Mouse (Mus musculus) monocyte, adult 2 months (primary cell): ENCODE measurements around the gene Cdc25a.
A peak's percentile ranks its signal among the peaks of the same experiment; 100 is the strongest.

Experiments used
- DNase-seq, 2 experiments: peaks; one replicate each; pipeline ENCODE4 v3.0.0; 2022; ENCODE audit warnings: low spot score in 2 of 2, low read depth in 1 of 2

Cdc25a gene

DNA sequence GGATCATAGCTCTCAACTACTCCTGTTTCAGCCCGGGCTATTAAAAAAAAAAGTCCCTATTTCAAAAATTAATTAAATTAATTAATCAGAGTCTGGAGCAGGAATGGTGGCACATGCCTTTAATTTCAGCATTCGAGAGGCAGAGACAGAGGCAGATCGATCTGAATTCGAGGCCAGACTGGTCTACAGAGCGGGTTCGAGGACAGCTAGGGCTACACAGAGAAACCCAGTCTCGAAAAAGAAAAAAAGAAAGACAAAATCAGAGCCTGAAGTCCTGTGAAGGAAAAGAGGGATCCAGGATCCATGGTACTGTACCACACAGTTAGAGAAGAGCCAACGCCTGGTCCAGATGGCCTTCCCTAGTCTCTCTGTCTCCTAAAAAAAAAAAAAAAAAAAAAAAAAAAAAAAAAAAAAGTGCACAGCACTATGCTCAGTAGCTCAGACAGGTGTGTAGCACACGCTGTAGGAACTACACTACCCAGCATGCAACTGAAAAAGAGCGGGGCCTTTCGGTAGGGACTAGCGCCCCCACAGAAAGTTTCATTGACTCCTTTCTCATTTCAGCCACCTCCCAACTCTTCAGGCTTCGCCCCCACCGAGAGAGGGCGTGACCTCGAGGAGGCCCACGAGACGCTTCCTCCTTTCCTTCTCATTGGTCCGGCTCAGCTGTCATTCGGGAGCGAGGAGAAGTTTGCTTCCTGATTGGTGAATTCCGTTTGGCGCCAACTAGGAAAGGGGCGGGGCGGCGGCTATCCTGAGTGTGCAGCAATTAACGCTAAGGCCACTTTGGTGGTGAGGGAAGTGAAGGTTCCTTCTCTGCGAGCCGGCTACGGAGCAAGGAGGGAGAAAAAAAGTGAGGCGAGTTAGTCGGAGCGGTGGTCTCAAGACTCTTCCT is at the start of gene Cdc25a:
Gene Cdc25a (plus strand): TSS at position 783 of the 895 bp plus-strand sequence.
- DNase-seq: peak; percentile 94 to 96

DNA sequence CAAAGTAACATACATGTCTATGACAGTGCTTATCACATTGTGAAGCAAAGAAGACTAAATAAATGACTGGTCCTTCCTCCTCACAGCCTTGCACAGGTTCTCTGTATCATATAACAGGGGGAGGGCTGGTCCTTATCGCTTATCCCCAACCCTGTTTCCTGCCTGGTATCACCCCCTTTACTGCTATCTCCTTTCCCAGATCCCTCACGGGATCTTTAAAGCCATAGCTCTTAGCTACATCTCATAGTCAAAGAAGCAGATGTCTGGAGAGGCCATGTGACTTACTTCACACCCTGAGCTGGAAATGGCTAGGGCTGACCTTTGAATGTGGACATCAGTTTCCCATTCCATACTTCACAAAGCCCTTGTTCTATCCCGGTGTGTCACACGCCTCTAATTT is 49.6 kb upstream of the Cdc25a start:
- no peak for DNase-seq

DNA sequence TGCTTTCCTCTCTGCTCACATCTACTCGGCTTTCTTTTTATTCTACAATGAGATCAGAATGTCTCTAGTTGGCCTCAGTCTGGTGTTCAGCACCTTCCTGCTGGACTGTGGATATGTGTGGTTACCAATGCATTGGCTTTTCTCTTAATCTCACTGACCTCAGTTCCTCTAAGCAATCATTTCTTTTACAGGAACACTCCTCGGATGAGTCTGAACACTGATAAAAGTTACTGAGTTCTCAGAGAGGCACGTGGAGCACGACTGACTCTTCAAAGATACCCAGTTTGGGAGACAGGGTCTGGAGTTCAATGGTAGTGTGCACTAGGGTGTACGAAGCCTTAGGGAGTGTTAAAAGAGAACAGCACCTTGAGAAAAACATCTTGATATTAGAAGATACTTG is 49.2 kb upstream of the Cdc25a start:
- DNase-seq: no peak

DNA sequence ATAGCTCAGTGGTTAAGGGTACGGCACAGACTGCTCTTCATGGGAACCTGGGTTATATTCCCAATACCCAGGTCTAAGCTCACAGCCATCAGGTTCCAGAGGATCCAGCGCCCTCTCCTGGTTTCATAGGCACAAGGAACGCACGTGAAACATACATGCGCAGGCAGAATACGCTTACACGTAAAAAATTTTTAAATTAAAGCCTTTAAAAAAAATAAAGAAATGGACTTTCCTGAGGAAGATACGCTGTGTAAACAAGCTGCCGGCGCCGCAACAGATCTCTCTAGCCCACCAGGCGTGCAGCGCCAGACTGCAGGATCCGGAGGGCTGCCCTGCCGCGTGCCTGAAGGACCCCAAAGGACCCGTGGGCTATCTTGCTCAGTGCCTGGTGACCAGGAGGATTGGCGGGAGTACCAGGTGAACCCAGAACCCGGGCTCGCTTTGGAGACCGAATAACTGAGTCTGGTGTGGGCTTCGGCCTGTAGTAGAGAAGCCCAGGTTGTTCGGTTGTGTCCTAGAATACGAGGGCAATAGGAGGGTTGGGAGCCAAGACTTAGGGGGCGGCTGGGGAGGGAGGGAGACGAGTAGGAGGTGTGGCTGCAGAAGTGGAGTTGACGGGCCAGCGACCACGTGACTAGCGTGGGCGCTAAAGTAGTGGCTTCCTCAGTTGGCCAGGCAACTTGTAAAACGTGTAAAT is 42.8 kb upstream of the Cdc25a start, which contains the start of gene Nme6:
Gene Nme6 (plus strand): TSS at position 359 of the 697 bp plus-strand sequence.
- DNase-seq: peak; percentile 35 to 60

DNA sequence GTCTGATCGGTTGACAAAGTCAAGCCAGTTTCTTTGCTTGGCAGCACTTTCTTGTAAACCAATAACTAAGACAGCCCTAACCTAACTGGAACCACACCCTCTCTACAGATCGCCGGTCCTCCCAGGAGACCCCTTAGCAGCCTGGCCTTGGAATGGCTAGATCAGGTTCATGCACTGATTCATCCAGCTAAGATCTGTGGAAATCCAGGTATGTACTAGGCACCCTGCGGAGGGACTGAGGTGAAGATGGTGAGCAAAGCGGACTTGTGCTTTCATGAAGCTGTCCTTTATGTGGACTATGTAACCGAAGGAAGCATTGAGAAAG is 42.3 kb upstream of the Cdc25a start:
- no peak for DNase-seq

DNA sequence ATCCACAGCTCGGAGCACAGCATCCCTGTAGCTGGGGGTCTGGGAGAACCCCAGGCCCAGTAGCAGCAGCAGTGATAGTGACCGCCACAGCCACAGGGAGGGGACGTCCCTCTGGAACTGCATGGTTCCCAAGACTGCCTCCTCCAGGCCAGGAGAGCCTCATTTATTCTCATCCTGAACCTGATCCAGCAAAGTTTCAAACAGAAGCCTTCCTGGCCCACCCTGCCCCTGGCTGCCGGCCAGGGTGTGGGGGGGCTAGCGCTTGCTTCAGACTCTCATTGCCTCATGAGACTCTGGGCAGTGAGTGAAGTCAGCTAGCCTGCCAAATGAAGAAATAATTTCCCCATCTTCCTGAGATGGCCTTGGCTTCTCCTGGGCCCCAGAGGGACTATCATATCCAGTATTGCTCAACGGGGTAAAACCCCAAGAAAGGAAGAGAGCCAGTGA is 26.0 kb upstream of the Cdc25a start, which contains the start of gene Camp:
Gene Camp (minus strand): TSS at position 306 of the 447 bp plus-strand sequence.
- peak in 1 of 2 experiments; percentile 2 for DNase-seq

DNA sequence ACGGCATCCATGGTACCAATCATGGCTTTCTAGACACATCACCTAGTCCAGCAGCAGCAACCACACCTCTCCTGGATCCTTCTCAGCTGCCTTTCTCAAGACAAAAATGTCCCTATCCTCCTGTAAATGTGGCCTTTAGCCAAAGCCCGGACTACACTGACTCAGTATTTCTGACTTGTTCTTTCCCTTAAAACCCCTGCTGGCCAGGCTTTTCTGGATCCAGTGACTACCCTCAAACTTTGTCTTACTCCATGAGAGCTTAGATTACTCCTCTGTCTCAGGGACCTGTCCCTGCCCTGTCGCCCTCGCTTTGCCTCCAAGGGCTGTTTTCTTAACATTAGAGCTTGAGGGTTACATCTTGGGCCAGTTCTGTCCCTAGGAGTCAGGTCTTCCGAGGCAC is 25.3 kb upstream of the Cdc25a start:
- DNase-seq: no peak

DNA sequence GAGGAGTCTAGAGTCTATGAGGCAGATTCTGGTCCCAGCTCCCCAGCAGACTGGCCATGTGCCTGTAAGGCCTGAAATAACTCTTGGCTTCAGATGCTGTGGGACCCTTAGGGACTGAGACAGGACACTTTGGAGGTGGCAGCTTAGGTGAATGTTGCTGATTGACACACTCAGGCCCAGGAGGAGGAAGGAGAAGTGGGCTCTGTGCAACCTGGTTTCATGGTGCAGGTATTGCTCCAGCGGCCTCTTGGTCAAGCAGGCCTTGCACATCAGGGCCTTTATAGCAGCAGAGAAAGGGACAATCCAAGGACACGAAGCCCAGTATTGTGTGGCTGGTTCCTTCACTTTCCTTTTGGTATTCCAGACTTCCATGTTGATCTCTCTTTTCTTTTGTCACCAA is 21.0 kb upstream of the Cdc25a start:
- no peak for DNase-seq

DNA sequence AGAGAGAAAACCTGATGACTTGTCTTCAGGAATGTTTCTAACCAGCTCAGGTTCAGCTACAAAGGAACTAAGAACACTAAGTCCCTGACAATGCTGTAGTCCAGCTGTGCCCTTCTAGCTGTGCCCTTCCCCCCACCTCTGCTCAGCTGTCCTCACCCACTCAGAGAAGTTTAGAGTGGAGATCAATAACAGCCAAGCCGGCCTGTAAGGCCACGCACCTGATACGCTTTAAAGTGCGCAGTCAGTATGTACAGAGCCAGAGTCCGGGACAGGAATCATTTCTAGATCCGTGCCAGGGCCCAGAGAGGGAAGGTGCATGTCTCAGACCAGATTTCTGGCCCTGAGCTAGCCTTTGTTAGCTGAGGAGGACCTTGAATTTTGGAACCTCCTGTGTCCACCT is 19.4 kb upstream of the Cdc25a start:
- no peak for DNase-seq

DNA sequence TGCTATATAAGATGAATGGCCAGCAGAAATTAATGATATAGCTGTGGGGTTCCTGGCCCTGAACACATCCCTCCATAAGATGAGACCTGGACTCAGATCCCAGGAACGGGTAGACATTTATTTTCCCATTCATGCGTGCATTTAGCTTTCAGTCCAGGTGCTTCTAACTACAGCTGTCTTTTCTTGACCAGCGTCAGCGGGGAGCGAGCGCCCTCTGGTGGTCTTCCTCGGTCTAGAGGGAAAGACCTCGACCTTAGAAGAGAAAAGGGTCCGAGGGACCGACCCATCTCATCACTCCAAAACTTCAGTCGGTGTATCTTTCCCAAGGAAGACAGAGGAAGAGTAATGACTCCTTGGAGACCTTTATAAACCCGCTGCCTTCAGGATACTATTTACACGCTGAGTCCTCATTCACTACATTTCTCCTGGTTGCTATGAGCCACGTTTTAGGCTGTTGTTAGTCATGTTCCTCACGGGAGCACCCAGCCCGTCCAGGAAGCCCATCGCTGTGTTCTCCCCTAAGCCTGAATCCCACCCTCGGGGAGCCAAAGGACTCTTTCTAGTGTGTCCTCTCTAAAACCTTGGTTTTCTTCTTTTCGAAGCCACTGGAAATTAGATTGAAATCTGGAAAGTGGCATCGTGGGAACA is 12.9 kb upstream of the Cdc25a start:
- DNase-seq: peak; percentile 9 to 56

DNA sequence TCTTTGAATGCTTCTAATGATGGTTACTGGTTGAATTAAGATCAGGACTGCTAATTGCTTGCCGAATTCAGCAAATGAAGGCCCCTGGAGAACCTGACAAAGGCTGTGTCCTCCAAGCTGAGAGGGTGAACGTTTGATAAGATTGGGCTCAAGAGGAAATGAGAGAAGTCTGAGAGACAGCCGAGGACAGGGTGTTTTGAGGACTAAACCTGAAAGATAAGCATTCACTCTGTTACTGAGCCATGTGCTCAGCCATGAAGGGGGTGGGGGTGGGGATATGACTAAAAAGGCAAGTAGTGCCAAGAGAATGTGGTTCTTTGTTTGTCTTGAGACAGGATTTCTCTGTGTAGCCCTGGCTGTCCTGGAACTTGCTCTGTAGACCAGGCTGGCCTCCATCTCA is 12.3 kb upstream of the Cdc25a start:
- DNase-seq: no peak

DNA sequence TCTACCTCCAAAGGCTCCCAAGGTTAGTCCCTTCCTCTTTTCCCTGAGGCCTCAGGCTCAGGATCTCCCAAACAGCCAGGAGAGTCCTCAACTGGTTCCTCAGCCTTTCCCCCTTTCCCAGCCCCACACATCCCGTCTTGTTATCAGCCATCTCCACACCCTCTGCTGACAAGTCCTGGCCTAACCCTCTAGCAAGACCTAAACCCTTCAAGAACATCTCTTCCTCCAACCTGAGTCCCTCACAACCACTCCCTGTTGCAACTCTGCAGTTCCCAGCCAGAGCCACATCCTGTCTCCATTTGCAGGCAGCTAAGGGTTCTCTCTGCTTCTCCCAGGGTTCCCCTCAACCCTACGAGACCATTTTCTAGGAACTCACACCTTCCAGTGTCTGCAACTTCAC is 9.2 kb upstream of the Cdc25a start:
- no peak for DNase-seq

DNA sequence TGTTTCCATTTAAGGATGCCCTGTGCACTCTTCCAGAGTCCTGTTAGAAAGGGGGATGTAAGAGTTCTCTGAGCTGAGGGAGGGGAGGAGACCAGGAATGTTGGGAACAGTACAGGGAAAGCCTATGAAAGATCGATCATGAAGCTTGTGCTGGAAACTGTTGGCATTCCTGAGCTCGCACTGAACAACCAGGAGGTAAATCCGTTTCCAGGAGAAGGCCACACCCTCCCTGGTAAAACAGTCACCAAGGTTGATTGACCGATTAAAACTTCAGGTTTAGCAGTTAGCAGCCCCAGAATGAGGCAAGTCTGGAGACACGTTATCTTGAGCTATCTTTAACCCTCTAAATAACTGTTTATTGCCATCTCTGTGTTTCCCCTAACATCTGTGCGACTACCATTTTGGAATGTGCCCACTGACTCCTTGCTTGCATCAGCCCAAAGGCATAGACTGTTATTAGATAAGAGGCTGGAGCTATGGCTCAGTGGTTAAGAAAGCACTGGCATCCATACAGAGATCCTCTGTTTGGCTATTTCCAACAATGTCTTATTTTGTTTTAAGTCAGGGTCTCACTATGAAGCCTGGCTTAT is 4.3 kb upstream of the Cdc25a start:
- no peak for DNase-seq

DNA sequence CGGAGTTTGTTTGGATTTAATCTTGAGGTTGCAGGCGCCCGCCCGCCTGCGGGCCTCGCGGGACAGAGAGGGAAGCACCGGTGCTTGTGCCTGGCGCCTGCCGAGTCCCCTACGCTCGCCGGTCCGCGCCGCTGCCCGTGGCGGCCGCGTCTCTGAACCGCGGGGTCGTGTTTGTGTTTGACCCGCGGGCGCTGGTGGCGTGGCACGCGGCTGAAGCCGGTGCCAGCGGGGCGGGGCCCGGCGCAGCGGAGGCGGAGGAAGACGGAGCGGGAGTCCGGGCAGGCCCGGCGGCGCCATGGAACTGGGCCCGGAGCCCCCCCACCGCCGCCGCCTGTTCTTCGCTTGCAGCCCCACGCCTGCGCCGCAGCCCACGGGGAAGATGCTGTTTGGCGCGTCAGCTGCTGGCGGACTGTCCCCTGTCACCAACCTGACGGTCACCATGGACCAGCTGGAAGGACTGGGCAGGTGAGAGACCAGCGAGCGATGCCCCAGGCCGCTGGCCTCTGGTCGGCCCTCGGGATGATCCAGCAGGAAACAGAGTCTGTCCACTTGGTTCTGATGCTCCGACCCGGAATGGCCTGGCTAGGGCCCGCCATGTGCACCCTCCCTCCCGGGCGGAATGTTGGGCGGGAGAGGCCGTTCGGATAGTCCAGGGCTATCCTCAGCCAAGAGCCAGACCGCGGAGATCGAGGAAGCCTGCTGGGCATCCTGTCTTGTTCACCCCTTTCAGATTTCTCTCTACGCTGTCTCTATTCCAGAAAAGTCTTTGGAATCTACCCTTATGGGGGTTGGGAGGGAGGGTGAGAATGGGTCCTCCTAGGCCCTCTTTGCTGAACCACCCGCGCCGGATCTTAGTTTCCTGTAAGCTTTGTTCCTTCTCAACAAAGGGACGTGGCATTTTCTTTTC is 569 bp downstream of the Cdc25a start:
- no peak for DNase-seq

DNA sequence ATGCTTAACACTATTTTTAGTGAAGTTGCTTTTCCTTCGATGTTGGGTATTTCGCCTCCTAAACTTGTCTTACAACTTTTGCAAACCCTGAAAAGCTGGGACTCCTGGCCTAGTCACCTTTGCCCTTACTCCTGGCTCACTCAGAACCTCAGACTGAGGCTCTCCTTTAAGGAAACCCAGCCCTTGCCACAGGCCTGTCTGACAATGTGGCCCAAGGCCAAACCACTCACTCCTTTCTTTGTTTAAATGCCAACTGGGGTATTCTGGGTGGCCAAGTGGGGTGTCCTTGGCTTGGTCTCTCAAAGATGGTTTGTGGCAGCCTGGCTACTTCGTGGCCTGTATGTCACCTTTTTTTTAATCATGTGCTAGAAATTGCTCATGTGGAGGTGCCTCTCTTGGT is 1.4 kb downstream of the Cdc25a start:
- no peak for DNase-seq

DNA sequence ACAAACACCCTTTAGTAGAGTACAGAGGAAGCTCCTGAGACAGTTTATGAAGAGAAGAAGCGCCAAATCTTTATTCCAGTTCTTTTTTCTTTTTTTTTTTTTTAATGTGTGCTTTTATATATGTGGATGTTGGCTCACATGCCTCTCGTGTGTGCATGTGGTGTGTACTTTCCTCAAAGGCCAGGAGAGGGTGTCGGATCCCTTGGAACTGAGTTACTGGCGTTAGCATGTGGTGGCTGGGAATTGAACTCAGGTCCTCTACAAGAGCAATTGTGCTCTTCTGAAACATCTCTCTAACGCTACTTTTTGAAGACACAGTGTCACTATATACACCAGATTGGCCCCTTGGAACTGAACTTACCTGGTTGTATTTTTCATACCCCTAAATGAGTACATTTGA is 2.3 kb downstream of the Cdc25a start:
- DNase-seq: no peak

DNA sequence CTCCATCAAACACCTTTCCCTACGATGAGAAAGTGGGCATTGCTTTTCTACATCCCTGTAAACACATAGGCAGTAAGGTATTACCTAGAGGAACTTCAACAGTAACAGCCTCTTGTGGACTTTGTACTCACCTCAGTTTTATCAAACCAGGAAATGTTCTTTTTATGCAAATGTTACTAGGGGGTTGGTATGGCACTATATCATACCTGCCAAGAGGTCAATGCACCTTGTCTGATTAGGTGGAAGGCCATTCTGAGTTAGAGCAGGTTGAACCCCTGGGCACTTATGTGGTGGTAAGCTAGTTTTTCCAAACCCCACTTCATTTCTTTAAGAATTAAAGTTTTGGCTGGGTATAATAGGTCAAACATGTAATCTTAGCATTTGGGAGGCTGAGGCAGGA is 3.9 kb downstream of the Cdc25a start:
- no peak for DNase-seq

DNA sequence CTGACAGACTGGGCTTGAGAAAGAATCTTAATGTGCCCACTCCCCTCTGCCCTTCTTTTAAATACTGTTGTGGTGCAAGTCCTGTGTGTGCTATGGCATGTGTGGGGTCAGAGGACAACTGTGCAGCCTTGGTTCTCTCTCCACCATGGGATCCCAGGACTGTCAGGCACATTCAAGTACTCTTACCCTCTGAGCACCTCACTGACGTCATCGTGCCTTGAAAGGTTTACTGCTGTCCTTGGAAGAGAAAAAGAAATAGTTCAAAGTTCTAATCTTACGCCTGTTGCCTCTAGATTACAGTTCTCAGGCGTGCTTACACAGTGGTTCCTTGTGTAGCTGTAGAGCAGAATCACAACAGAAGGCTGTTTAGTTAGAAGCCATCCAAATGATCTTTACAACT is 10.9 kb downstream of the Cdc25a start:
- no peak for DNase-seq

DNA sequence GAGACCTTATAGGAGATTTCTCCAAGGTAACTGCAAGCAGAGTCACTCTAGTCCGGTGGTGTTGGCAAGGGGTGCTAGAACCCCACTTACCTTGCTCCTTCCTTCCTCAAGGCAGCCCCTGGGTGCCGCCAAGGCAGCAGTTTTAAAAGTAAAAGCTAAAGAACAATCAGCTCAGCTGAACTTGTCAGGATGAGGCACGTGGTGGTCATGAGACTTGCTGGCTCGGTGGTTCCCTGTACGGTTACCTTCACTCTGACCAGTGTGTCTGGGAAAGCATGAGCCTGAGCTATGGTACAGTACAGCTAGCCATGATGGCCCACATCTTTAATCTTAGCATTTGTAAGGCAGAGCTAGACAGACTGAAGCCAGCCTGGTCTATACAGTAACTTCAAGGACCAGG is 11.9 kb downstream of the Cdc25a start:
- no peak for DNase-seq

DNA sequence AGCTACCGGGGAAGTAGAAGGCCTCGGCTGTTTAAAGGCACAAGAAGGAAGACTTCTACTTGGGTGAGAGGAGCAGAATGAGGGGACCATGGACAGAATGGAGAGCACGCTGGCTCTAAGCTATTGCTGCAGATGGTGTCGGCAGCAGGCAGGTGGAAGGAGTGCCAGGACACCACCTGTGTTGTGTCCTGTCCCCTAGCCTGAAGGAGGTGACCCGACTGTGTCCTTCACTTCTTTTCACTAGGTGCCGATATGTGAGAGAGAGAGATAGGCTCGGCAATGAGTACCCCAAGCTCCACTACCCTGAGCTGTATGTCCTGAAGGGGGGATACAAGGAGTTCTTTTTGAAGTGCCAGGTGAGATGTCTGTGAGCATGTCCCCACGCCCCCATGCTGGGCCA is 16.1 kb downstream of the Cdc25a start:
- no peak for DNase-seq
